Mouse (Mus musculus): ENCODE results near the gene Kcna7. TPM values are rescaled to one million over a fixed set of nuclear protein-coding genes. Genes with fewer than 3 reads are reported as not detected.
A peak's percentile ranks its signal among the peaks of the same experiment; 100 is the strongest.
"Not testable (repeated sequence)": the region's sequence is repeated elsewhere in the genome, so short reads cannot be mapped to it uniquely, and the experiment has no call there.

Gene Kcna7
- total RNA-seq (2021), result 1 to 10 TPM; 3.2 to 3.7 TPM

DNA sequence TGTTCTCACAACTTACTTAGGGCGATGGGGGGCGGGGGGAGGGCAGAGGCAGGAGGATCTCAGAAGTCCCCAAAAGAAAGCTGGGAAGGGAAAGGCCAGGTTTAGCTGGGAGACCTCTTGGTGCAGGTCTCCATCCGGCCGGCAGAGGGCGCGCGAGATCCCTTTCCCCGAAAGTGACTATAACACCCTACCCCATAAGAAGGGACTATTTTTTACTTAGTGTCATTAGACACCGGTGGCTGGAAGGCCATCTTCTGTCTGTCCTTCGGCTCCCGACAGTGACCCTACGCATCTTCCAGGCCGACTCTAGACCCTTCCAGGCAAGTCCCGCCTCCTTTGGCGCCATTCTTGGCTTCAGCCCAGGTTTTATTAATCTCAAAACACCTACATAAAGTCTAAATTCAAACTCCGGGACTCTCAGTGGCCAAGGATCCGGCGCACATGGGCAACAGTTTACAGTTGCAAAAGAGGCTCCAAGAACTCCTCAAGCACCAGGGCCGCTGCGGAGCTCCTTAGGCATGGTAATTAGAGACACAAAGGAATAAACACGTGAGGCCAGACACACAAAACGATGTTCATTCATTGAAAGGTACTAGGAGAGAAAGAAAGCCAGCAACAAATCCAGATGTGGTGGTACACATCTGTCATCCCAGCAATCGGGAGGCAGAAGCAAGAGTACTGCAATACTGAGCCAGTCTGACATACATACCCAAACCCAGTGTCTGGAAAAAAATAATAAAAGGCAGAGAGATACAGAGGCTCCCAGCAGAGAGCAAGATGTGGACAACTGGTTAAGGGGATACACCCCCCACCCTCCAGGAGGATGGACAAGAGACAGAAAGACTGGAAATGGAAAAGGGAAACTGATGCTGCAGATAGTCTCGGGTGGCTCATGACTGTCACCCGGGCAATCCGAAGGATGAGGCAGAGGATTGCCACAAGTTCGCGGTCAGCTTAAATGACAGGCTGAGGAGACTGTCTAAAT lies at the start of gene Kcna7:
Gene Kcna7, plus strand, starts transcription at position 563 of the 985 bp plus-strand sequence.
- DNase-seq (ENCODE audit: low spot score), result peak; percentile 47
- intact Hi-C loops (cut with DNase I), result loop anchor here (2.0 kb wide), 1 partner anchor 29 kb away; the partner anchor contains the start of gene Gys1

DNA sequence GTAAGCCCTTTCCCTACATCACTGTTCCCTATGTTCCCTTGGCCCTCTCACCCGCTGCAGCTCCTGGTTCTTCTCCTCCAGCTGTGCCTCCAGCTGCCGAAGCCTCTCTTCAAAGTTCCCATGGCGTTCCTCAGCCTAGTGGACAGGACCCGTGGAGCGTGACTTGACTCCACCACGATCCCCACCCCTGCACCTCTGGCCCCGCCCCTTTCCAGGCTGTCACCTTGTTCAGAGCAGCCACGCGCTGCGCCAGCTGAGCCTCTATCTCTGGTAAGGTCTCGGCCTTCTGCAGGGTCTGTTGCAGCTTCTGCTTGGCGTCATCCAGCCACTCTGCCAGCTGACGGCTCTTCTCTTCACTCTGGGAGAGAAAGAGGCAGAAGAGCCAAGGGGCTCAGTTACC lies 49.4 kb upstream of the Kcna7 start:
- no peak for DNase-seq (ENCODE audit: low spot score)

DNA sequence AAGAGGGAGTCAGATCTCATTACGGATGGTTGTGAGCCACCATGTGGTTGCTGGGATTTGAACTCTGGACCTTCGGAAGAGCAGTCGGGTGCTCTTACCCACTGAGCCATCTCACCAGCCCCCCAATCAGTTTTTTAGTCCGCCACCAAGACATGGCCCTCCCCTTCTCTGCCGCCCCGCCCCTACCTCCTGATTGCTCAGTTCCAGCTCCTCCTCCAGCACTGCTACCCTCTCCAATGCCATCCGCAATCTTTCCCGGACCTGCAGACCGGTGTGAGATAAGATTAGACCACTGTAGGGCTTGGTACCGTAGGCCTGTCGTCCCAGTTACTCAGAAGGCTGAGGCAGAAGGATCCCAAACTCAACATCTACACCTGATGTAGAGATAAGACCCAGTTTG lies 46.4 kb upstream of the Kcna7 start:
- intact Hi-C loops (cut with DNase I); DNase-seq (ENCODE audit: low spot score): not testable (repeated sequence)

More for the DNA sequence above, 49.4 kb upstream of the Kcna7 start:
- intact Hi-C loops (cut with DNase I), result no loop called here

DNA sequence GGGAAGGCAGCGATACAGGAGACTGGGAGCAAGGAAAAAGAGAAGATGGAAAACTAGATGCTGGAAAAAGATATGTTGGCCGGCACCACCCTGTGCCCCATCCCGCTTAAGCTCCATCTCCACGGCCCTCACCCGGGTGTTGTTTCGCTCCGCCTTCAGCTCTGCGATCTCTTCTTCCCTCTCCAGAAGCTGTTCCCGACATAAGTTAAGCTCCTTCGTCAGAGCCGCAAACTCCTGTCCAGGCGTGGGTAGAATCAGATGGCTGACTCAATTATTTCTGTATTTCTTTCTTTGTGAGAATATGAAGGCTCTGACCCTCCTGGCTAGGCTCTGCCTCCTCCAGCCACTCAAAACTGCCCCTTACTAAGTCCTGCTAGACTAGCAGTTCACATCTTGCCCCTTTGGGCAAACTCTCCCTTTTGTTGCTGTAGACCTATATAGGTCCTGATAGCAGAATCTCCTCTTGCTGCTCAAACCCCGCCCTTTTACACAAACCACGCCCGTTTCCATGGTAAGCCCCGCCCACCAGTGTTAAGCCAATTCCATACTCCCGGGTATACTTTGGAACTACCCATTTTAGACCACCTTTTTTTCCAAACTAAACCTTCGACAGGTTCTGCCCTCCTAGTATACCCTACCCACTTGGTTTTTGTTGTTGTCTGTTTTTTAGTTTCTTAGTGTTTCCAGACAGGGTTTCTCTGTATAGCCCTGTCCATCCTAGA lies 44.9 kb upstream of the Kcna7 start:
- no peak for DNase-seq (ENCODE audit: low spot score)
- intact Hi-C loops (cut with DNase I), result no loop called here

DNA sequence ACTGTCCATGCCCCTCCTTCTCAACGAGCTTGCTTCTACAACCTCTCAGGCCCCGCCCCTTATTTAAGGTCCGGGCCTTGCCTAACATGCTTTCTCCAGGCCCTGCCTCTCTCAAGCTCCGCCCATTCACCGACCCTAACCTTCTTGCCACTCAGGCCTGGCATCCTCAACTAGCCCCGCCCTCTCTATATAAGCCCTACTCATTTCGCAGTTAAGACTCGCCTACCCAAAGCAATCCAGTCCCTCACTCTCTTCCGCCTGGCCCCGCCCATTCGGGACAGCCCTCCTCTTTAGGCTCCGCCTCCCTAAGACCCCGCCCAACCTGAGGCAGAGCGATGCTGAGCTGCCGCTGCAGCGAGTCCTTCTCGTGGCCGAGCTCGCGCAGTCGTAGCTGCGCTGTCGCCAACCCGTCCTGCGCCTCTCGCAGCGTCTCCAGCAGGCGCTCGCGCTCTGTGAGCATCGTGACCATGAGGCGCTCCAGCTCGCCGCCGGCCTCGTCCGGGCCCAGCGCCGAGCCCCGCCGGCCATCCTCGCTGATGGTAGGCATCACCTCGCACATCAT lies 44.1 kb upstream of the Kcna7 start:
- intact Hi-C loops (cut with DNase I), result no loop called here
- DNase-seq (ENCODE audit: low spot score), result no peak

DNA sequence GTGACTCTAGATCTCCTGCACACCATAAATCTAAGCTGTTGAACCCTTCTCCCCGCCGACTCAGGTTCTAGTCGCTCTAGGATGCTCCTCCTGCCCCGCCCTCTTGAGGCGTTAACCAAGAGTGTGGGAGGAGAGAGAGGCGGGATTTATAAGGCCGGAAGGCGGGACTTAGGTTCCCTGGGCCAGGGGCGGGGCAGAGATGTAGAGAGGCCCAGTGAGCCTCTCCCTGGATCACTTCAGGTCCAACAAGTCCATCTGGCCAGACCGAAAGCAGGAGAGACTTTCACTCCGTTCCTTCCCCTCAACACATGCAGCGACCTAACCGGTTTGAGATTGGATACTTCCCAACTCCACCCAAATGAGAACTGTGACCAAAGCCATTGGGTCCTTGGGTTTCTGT lies 42.7 kb upstream of the Kcna7 start:
- intact Hi-C loops (cut with DNase I), result no loop called here
- no peak for DNase-seq (ENCODE audit: low spot score)

DNA sequence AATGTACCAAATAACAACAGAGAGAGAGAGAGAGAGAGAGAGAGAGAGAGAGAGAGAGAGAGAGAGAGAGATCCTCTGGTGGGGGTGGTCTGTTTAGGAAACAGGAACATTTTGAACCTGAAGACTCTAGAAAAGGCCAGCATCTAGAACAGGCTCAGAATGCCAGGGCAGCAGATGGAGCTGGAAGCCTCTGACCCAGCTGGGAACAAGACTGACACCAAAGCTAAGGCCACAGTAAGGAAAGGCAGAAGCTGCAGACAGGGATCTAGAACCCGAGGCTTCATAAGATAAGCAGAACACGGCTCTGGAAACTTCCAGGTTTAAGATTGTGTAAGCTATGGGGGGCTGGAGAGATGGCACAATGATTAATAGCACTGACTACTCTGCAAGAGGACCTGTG lies 41.5 kb upstream of the Kcna7 start:
- DNase-seq (ENCODE audit: low spot score), result no peak
- intact Hi-C loops (cut with DNase I), result no loop called here

DNA sequence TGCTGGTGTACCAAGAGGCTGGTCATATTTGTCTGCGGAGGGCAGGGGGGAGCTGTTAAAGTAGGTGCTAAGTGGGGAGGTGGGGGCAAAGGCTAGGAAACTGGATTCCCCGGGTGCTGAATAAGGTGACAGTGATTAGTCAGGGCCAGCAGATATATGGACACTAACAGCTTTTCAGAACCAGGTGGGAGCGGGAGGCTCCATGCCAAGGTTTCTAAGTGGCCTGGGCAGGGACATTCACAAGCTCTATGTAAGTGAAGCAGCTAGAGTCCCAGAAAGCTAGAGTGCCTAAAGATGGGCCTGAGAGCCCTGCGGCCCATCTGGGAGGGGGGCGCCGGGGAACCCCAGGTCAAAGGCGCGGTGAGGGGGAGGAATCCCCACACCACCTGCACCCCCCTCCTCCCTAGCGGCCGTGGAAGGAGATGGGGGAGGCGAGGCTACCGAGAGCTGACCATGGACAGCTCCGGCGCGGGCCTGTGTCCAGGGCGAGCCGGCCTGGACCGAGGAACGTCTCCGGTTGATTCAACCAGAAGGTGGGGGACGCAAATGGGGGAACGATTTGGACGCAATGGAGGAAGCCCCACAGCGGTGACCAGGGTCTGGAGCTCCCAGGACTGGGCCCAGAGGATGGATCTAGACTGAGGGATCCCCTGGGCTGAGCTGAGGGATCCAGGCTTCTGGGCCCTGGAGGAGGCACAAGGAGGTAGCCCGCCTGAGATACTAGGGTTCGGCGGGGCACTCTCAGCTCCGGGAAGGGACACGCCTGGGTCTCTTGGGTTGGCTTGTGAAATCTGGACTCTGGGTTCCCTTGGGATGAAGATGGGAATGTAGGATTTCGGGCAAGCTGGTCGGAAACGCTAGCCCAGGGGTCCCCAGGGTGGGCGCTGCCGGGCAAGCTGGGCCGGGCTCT lies 39.5 kb upstream of the Kcna7 start:
- intact Hi-C loops (cut with DNase I), result loop anchor here (2.0 kb wide), 1 partner anchor 33 kb away; the partner anchor contains the start of gene Trpm4
- no peak for DNase-seq (ENCODE audit: low spot score)

DNA sequence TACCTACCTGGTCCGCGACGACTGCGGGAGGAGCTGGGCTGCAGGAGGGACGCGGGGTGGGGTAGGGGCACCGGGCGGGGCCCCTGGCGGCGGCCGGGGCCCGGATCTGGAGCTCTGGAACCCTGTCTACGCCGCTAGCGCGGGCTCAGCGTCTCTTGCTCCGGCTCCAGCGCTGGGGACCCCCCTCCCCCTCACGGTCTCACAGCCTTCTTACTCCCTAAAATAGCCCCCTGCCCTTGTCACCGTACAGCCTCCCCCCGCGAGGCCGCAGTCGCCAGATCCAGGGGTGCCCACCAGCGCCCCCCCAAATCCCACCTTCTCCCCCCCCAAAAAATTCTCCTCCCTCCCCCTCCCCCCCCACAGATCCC lies 38.8 kb upstream of the Kcna7 start, which contains the start of gene Ppfia3:
Gene Ppfia3, minus strand, starts transcription at position 368 of the 368 bp plus-strand sequence.
- no peak for DNase-seq (ENCODE audit: low spot score)

DNA sequence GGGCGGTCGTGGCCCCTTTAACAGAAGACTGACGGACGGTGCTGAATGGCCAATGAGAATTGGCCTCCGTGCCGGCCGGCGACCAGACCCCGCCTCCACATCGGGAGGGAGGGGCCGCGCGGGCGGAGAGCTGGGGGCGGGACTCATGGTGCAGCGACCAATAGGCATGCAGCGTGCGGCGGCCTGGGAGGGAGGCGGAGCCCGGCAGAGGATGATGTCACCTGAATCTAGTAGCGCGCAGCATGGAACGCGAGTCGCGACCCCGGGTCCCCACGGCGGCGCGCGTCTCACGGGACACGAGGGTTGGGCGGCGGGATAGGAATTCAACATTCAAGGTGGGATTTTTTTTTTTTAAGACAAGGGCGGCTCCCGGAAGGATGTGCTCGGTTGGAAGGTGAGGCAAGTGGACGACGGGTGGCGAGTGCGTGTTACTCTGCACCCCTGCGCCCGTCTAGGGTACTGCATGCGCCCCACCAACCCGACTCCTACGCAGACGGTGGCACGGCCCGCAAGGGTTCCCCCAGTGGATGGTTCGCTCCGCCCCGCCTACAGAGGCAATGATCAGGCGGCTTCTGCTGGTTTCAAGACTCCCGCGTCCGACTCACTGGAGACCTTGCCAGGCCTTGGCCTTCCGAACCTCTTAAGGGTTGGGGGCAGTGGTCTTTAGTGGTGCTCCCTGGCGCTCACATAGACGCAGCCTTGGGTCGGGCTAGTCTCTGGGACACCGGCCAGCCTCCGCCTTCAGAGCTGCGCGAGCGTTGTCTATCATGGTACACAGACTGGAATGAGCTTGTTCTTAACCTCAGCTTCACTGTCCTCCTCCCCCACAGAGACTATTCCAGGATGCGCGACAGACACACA lies 38.2 kb upstream of the Kcna7 start:
- intact Hi-C loops (cut with DNase I), result loop anchor here (2.0 kb wide), 1 partner anchor 34 kb away; the partner anchor contains the start of gene Trpm4
- peak; percentile 94 for DNase-seq (ENCODE audit: low spot score)

More for the DNA sequence above, 38.8 kb upstream of the Kcna7 start, which contains the start of gene Ppfia3:
- intact Hi-C loops (cut with DNase I), result loop anchor here (2.0 kb wide), 1 partner anchor 34 kb away; the partner anchor contains the start of gene Trpm4

DNA sequence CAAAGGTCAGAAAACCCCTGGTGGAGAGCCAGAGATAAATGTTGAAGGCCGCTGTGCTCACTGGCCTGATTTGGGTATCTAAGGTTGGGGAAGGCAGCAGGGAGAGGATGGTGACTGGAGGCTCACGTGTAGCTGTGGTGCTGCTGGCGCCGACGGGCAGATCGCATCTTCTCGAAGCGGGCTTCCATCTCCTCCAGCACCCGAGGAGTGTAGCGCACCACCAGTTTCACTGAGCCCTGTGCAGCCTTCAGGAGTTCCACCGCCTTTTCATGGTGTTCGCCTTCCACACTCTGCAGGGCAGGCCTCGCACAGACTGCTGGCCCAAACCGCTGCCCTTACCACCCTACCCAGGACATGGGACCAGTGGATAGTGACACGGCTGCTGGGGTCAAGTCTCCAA lies 37.3 kb upstream of the Kcna7 start:
- intact Hi-C loops (cut with DNase I), result loop anchor here (2.0 kb wide), 1 partner anchor 67 kb away; no protein-coding TSS in a partner anchor
- DNase-seq (ENCODE audit: low spot score), result no peak

DNA sequence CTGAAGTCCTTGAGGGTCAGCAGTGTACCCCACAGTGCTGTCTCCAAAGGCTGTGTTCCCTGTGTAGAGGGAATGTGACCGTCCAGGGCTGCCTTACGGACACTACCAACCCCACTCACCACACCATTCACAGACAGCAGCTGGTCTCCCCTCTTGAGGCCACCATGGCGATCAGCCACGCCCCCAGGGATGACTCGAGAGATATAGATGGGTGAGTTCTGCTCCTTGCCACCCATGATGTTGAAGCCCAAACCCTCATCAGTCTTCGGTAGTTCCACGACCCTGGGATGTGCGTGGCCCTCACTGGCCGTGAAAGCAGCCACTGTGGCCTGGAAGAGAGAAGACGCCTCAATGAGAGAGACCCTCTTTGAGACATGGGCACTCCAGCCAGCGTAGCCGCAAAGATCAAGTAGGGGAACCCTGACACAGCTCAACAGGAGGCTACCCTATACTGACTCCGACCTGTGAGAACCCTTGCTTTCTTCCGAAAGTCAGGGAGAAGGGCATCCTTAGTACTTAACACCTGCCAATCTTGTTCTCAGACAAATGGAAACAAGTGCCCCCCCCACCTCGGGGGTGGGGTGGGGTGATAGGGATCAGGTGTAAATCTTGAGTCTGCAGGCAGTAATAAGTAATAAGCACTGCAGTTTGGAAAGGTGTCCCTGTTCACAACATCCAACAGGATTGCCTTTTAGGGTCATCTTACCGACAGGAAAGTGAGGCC lies 36.3 kb upstream of the Kcna7 start:
- intact Hi-C loops (cut with DNase I), result loop anchor here (2.0 kb wide), 1 partner anchor 68 kb away; no protein-coding TSS in a partner anchor
- no peak for DNase-seq (ENCODE audit: low spot score)

DNA sequence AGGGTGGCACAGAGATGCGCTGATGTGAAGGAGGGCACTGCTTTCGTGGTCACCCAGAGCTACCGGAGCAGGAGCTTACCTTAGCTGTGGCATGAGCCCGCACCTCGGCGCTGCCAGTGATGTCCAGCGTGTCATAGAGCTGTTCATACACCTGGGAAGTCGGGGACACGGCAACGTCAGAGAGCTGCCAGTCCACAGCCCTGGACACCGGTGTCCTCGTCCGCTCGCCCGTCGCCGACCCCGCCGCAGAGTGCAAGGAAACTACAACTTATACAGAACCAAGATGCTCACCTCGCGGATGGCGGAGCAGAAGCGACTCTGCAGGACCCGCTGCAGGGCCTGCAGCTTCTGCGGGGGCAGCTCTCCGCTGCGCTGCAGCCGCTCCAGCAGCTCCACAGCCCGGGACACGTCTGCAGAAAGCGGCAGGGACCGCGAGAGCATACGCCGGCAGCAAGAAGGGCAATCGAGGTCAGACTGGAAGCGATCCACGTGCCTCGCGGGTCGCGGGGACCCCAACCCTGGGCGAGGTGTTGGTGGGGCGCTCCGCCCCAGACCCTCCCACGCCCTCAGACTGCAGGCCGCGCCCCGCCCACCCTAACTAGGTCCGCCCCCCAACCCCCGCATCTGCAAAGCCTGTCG lies 35.5 kb upstream of the Kcna7 start:
- intact Hi-C loops (cut with DNase I), result loop anchor here (2.0 kb wide), 2 partner anchors 25 to 69 kb away; partner anchors contain the start of gene Snrnp70
- DNase-seq (ENCODE audit: low spot score), result no peak

DNA sequence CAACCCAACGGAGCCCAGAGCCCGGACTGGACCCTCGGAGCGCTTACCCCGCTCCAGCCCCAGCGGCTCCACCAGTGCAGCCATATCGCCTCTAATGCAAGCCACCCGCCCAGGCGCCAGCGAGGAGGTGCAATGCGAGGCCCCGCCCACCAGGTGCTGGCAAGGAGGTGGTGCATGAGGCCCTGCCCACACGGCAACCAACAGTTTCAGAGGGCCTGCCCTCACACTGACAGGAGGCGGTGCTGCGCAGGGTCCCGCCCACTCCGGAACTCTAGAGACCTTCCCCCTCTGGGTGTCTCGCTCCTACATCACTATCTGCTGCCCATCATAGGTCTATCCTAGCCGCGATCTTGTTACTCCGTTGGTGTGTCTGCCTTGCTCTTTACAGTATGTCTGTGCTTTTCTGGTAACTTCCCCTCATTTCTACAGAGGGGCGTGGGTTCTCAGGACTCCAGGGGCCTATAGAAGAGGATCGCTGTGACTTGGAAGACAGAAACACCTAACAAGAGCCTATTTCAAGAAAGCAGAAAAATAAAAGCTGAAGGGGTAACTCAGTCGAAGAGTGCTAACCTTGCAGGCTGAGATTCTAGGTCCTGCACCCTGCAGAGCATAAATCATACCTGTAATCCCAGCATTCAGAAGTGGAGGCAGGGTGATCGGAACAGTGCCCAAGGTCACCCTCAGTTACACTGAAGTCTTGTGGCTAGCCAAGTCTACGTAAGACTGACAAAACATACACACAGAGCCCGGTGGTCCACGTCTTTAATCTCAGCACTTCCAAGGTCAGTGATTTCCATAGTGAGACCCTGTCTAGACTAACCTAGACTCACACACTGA lies 34.8 kb upstream of the Kcna7 start, which contains the start of gene Lin7b:
Gene Lin7b, minus strand, starts transcription at position 109 of the 837 bp plus-strand sequence.
- intact Hi-C loops (cut with DNase I), result loop anchor here (2.0 kb wide), 1 partner anchor 24 kb away; the partner anchor contains the start of gene Snrnp70
- DNase-seq (ENCODE audit: low spot score), result peak; percentile 70

DNA sequence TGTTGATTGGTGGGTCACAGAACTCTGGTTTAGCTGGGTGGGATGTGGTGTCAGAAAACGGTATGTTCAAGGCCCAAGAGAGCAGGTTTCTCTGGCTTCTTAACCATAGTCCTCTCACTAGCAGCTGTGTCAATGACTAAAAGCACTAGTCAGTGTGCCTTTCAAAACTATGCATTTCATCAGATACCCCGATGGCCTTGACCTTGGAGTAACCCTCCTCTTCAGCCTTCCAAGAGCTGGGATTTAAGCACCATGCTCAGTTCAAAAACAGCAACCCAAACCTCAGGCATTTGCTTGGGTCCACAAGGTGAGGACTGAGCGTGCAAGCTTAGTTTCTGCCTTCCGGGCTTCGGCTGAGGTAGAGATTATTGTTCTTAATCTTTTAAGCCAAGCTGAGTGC lies 33.1 kb upstream of the Kcna7 start:
- intact Hi-C loops (cut with DNase I), result no loop called here
- DNase-seq (ENCODE audit: low spot score), result no peak

DNA sequence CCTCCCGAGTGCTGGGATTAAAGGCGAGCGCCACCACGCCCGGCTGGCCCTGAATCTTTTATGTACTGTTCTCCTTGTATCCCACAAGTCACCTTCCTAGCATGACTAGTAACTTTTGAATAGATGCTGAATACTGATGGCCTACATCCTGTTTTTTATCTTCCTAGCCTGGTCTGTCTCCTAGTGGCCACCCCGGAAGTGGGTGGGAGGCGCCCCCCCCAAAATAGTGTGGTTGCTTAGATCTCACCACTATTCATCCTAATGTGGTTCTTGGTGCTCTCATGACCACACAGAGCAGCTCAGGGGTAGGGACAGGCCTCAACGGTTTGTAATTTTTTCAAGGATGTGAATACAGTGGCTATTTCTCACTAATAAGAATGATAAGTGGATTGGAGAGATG lies 30.8 kb upstream of the Kcna7 start:
- no peak for DNase-seq (ENCODE audit: low spot score)
- intact Hi-C loops (cut with DNase I), result no loop called here
